Mouse (Mus musculus) lung, adult 2 months (tissue): ENCODE measurements around the gene Il20ra.

ENCODE experiments used
- CTCF ChIP-seq: fragments of 200-500 bp; IDR thresholded peaks from 2 replicates; pipeline ENCODE4 v1.5.1; 2011; ENCODE audit warnings: mild to moderate bottlenecking, low read length, control low read depth; ENCODE audit not compliant: insufficient read depth
- POLR2A ChIP-seq: fragments of 200-500 bp; IDR thresholded peaks from 2 replicates; pipeline ENCODE4 v1.6.1; 2011; ENCODE audit warnings: low read depth, mild to moderate bottlenecking, control low read depth, low read length, borderline replicate concordance; ENCODE audit errors: extremely low read depth

GRCm38 (mm10) chr10:19692988-19693387, 19.4 kb upstream of the Il20ra start:
- TF ChIP-seq POLR2A = no peak
- peak; percentile 88 for TF ChIP-seq CTCF
